Mouse (Mus musculus) thymus, postnatal 14 days (tissue): ENCODE measurements around the gene Adarb2.
A peak's percentile ranks its signal among the peaks of the same experiment; 100 is the strongest.

Experiments used
- DNase-seq: peaks from one replicate; pipeline ENCODE4 v3.0.0; 2021

Gene Adarb2

DNA sequence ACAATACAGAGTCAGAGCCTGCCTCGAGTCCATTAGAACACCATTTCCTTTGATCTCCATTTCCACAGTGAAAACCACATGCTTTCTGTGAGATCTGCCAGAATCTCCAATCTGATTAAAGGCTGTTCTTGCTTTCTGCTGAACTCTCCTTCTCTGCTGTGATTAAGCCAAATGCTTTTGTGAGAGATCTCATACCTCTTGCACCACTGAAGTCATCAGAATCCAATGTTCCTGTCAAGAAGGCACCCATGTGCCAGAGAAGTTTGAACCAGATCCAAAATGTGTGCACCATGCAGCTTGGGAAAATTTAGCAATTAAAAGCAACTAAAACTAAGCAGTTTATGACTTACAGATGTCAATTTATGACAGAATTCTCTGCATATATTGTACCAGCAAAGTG lies 185.9 kb downstream of the Adarb2 start:
- no peak for DNase-seq

DNA sequence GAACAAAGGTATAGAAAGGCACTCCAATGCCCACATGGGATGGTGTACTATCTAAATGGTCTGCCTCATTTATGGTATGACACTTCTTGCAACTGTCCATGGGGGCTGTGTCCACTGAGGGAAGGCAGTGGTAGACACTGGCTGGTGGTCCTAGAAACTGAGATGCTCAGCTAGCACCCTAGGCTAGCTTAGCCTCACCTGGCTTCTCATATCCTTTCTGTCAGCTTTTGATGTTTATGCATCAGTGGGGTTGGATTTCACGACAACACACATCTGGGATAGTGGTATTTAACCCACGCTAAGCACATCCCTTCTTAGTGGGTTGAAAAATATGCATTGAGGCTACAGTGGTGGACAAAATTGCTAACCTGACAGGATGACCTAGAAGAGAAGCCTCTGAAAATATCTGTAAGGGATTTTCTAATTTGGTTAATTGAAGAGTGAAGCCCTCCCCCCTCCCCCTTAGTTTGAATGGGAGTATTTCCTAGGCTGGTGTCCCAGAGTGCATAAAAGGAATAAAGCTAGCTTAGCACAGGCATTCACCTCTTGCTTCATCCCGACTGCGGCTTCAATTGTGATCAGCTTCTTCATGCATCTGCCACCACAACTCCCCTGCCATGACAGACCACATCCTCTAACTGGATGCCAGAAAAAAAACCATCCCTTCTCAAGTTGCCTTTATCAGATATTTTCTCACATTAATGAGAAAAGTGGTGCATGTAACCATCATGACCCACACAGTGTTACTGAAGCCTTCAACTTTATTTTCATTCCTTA lies 197.8 kb downstream of the Adarb2 start:
- DNase-seq, result peak; percentile 3

- no peak for DNase-seq
Measured at GRCm38 (mm10) chr13:8402324-8402873, 199.7 kb downstream of the Adarb2 start.

- DNase-seq, result no peak
Measured at GRCm38 (mm10) chr13:8406020-8406419, 203.4 kb downstream of the Adarb2 start.

DNA sequence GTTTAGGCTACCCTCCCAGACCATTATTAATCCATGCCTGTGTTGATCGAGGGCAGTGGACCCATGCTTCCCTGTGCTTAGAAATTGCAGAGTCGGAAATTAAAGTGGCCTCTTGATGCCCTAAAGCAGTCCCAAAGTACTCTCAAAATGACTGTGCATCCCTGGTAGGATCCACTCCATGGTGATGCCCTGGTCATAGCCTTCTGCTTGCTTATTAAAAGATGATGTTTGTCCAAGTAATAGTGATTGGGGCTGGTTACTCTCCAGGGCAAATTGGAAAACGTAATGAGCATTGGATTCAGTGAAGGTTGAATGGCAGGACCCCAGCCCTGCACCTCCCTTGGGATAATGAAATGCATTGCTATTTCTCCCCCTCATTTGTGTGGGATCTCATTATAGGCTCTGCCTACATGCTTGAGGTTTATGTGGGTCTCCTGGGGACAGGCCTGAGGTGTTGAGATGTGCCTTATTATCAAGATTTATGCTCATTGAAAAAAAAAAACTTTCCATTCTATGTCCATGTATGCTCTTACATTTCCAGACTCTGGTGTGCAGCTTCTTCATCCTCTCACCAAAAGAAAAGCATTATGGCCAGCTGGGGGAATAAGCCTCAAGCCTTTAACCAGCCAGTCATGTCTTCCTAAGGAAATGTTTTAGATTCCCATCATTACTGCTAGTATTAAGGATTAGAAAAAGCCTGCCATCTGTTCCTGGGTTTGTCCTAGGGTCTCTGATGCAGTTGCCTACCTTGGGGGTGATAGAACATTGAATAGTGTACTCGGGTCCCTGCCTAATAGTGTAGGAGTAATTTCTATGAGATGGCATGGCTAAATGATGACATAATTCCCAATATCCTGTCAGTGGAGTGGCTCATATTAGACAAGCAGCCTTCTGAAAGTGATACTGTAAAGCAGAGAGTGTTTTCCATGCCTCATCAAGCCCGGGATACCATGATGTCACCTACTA lies 208.0 kb downstream of the Adarb2 start:
- DNase-seq, result no peak

- DNase-seq, result no peak
Measured at GRCm38 (mm10) chr13:8424019-8424719, 221.5 kb downstream of the Adarb2 start.

DNA sequence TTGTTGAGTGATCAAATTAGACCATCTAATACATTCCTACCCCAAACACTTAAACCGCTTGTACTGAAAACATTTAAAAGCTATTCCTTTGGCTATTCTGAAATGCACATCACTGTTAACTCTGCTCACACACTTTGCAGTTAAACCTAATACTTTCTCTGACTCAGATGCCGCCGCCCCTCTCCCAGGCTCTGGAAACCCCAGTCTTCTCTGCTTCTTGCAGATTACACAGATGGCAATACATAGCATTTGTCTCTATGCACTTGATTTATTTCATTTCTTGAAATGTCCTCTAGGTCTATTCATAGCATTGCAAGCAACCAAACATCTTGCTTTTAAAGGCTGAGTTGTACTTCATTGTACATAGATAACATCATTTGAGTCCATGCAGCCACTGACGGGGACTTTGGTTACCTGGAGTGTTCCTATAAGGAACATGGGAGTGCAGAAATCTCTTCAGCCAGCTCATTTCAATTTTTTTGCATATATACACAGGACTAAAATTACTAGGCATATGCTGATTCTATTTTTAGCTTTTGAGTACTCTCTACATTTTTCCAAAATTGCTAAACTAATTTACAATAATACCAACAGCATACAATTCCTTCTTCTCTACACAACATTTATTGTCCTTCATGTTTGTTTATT lies 236.6 kb downstream of the Adarb2 start:
- DNase-seq, result no peak

GRCm38 (mm10) chr13:8445415-8445814 lies 242.7 kb downstream of the Adarb2 start:
- DNase-seq, result no peak

GRCm38 (mm10) chr13:8448192-8448879 lies 245.7 kb downstream of the Adarb2 start:
- no peak for DNase-seq

- no peak for DNase-seq
Measured at GRCm38 (mm10) chr13:8451581-8451980, 248.9 kb downstream of the Adarb2 start.

DNA sequence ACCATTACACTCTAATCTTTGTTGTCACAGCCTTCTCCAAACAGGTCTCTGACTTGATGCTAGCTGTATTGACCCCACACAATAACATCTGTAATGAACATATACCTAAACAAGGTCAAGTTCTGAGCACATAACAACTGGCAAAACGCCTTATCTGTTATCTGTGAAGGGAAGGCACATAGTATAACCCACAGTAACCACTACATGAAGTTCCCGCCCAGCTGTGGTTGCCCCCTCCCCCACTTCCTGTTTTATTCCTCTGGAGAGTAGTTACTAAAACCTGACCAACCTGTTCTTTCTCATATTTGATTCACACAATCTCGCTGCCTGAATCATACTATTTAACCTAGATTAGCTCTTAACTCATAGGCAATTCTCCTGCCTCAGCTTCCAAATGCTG lies 254.2 kb downstream of the Adarb2 start:
- peak; percentile 63 for DNase-seq

- DNase-seq, result peak; percentile 6
Measured at GRCm38 (mm10) chr13:8457831-8458230, 255.2 kb downstream of the Adarb2 start.

GRCm38 (mm10) chr13:8467591-8468366 lies 265.1 kb downstream of the Adarb2 start:
- no peak for DNase-seq

DNA sequence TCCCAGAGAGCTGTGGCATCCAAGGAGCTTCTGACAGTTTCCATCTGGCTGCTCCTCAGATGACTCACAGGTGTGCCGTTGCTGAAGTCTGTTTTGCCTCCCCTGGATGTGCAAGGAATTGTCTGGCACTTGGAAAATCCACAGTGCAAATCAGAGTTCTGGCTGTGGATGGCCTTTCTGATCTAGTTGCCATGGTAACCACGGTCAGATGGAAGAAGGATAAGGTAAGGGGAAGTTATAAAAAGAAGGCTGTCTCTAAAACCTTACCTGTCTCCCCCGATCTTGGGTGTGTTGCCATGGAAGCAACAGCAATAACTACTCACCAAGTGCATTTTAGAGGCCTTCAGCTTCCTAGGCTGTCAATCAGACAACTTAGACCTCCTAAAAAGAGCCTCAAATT lies 273.6 kb downstream of the Adarb2 start:
- DNase-seq, result no peak

GRCm38 (mm10) chr13:8478731-8479130 lies 276.1 kb downstream of the Adarb2 start:
- no peak for DNase-seq

DNA sequence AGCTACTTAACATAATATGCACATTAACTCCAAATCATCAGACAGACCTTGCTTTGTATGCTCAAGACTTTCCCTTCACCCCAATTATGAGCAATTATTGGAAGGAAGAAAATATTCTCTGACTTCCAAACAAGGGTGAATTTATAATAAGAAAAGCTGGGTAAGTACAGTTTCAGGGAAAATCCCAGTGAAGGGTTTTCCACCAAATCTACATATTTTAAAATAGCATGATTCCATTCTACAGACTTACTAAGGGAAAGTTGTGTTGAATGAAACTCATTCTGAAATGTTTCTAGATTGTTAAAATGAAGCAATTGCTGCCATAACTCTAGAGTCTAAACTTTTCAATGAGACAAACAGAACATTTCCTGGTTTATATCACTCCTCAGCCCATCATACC lies 277.3 kb downstream of the Adarb2 start:
- no peak for DNase-seq

DNA sequence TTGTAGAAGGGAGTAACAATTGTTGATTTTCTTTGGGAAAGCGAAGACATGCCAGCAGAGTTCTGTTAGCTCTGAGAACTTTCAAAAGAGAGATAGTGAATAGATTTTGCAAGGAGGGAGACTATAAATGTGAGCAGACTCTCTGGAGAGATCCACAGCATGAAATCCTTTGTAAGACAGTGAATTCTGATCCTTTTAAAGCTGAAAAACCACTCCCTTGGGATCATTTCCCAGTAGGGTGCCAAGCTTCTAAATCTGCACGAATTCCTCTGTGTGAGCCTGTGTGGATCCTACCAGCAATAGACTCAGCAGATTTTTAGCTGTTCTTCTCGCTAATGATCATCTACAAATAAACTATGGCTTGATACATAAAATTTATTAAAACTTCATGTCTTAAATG lies 278.7 kb downstream of the Adarb2 start:
- no peak for DNase-seq

GRCm38 (mm10) chr13:8484592-8485272 lies 282.1 kb downstream of the Adarb2 start:
- no peak for DNase-seq

DNA sequence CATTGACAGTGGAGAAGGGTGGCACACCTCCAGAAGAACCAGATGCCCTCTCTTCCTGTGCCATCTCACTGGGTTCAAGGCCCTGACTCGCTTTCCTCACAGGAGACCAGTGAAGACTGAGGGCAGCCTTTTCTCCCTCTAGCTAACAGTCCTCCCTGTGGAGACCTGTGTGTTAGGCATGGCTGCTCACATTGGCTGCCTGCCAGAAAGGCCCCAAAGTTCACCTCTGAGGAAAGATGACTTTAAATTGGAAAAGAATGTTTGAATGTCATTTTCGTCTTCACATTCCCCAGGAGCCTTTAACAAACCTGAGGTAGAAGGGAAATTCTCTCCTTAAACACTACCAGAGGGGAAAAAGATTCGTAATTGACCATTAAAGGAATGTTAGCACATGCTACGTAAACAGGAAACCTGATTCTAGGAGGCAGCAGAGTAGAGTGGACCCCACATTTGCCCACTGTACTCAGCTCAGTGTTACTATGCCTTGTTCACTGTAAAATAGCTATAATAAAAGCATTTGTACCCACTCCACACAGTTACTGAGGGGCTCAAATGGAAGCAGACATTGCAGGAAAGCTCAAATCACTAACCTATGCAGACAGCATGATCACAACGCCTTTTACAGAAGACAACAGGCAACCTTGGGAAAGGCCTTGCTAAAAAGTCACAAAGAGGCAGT lies 285.2 kb downstream of the Adarb2 start:
- no peak for DNase-seq

DNA sequence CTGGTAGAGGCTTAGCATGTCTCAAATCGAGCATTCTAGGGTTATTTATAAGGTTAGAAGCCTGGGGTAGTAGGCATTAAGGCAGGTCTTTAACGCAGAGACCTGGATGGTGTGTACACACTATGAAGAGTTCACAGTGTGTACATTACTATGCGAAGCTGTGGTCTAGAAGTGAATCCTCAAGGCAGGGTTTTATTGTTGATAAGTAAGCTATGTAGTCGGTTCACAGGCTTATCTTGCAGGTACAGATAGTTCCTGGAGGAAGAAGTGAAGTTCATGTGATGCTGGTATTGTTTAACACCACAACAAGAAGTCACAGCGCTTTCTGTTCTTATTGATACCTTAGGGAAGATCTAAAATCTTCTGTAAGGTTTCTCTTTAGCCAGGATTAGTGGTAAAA lies 290.7 kb downstream of the Adarb2 start:
- DNase-seq, result no peak
